Mouse (Mus musculus) fibroblast of lung, adult 2 months (primary cell): ENCODE results near the gene Plxna1.

ENCODE experiments used
- DNase-seq: peaks from one replicate; pipeline ENCODE4 v3.0.0-alpha.2; 2011; ENCODE audit warnings: low read depth

The Plxna1 gene

DNA sequence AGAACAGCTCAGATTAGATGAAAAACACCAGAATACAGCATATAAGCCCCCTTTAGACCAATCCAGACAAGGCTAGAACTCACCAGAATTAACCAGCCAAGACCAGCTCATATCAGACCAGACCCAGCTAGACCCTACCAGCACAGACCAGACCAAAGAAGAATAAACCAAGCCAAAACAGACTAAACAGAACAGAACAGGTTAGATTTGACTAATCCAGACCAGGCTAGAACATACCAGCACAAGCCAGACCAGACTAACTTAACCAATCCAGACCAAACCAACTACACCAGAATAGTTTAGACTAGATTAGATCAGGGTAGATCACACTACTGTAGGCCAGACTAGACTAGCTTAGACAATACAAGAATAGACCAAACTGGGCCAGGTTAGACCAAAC, 77.3 kb downstream of the Plxna1 start:
- DNase-seq: no peak

DNA sequence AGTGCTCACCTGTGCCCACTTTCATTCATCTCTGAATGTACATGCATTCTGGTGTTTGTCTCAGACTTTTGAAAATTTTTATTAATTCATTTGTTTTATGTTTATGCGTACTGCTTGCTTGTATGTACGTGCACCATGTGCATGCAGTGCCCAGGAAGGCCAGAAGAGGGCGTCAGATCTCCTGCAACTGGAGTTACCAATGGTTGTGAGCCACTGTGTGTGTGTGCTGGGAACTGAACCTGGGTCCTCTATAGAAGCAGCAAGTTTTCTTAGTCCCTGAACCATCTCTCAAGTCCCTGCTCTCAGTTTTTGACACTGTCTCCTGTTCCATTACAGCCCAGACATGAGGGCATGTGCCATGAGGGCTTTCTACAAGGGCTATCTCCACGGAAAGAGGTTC, 79.3 kb downstream of the Plxna1 start:
- DNase-seq: no peak

DNA sequence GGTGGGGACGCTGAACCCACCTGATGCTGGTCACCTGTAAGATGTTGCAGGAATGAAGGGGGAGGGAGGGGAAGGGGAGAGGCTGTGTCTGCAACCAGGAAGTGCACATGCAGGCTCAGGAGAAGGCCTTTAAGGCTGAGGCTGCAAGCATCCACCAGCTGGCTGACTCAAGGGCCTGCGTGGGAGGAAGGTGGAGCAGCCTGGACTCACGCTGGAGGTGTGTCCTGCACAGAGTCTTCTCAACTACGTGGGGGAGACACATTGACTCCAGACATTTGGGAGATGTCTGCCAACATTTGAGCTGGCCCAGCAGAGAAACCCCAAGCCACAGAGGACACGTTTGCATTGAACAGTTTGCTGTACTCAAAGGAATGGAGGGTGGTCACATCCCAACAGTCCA, 79.8 kb downstream of the Plxna1 start:
- DNase-seq: no peak

DNA sequence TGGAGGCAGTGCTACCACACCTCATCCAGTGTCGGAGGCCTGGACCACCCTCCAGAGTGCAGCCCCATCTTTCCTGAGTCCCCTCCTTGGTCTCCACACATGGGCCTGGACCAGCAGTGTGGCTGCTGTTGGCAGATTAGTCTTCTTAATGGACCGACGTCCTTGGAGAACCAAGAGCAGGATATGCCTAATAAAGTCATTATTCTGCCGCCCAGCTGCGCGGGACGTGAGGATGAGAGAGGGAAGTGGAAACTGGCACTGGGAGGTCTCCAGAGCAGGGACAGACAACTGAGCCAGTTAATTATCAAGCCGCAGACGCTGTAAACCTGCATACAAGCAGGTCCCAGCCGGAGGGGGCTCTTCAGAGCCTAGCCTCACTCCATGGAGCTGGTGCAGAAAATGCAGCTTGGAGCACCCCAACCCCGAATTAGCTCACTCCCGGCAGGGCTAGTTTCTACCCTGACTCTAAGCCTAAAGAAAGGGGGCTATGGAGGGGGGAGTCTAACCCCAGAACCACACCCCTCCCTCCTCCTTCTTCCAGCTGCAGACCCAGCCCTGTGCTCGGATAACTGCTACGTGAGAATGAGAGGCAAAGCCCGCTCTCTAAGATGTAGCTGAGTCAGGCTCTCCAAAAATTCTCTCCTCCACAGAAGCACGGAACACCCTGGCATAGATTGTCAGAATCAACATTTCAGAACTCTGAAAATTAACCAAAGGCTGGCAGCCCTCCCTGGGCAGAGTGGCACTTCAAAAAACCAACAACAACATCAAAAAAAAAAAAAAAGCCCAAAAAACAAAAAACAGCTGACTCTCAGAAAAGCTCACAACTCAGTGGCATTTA, 80.7 kb downstream of the Plxna1 start:
- DNase-seq: no peak

DNA sequence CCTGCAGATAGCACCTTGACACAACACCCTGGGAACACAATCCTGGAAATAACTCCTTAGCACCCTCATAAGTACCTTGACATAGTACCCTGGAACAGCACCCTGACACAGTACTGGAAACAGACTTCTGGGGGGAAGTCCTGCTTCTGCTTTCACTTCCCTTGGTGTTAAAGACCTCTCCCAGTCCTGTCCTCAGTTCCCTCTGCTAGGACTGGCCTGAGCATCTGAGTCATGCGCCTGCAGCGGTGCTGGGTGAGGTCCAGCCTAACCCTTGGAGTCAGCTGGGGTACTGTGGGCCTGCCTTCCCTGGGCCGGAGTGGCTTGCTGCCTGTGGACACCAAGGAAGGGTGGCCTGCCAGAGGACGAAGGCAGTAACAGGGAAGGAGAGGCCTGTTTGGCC, 81.9 kb downstream of the Plxna1 start:
- no peak for DNase-seq

DNA sequence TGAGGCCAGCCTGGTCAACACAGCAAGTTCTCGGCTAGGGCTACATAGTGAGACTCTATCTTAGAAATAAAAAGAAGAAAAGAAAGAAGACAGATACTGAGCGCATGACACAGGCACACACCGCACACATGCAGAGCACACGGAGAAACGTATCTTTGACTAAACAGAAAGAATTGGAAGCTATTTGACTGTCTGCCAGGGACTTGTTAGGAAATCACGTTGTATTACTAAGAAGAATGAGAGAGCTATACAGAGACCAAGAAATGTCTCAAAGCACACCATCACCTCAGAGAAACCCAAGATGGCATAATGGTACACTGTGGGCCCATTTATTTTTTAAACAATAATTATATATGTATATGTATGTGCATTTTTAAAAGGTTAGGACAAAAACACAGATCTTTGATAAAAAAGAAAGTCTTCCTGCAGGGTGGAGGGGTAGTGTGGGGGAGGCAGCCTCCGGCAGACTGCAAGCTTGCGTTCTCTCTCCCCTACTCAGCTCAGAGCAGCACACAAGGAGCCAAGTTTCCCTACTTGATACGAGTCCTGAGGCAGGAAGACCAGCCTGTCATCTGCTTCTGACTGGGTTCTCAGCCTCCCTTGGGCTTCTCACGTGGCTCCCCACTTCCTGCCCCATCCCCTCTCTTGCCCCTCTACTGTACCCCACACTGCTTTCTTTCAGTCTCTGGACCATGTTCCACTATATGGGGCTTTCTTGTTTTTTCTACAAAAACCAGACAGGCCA, 90.5 kb downstream of the Plxna1 start:
- no peak for DNase-seq

DNA sequence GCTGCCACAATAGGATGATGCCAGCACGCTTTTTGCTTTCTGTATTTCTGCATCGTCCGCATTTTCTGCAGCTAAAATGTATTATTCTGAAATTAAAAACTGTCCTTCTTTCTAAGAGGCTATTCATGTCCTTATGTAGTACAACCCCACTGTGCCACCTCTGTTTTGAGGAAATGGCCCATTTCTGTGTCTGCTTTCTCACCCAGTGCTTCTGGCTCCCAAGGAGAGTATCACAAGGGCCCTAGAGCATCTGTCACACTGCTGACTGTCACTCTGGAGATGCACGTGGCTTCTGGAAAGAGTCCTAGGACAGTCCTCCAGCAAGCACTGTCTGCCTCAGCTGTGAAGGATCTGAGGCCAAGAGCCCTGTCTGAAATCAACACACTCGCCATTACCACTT, 95.2 kb downstream of the Plxna1 start:
- no peak for DNase-seq
